Mouse (Mus musculus): Measurements from ENCODE around the gene Pik3ip1. TPM values are rescaled to one million over a fixed set of nuclear protein-coding genes. Genes with fewer than 3 reads are reported as not detected.
A peak's percentile ranks its signal among the peaks of the same experiment; 100 is the strongest.

Gene Pik3ip1
- 10 to 100 TPM; 29.5 to 35.1 TPM for total RNA-seq (2021)
- long read RNA-seq, experiment 1, transcript Pik3ip1-201 (6 exons, 2,573 nt): major isoform, 20 of 29 reads
- long read RNA-seq, experiment 1, partial matches to known transcripts: 0 of 29 reads
- long read RNA-seq, experiment 1, other reads (novel, unspliced or antisense): 6 of 29 reads
- long read RNA-seq, experiment 2, transcript Pik3ip1-201 (6 exons, 2,573 nt): major isoform, 24 of 33 reads
- long read RNA-seq, experiment 2, partial matches to known transcripts: 1 of 33 reads
- long read RNA-seq, experiment 2, other reads (novel, unspliced or antisense): 5 of 33 reads

DNA sequence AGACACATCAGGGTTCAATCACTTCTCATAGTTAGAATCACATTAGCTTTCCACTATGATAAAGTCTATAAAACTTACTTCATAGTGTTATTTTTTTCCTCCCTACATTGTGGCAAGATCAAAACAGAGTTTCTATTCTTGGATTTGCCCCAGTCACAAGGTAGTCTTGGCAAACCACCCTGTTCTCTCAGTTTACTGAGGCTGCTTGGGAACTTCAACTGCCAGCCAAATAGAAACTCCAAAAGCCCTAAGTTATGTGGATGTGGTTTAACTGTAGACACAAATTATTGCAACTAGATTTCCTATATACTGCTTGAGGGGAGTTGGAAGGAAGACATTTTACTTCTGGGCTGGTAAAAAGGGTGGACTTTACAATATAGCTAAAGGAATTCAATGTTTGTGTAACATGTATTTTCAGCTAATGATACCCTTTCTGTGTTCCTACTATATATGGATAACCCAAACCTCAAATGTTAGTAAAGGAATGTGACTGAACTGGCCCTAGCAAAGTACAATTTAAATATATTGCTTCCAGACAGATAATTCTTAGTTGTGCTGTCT, at the start of gene Pik3ip1:
Pik3ip1 (plus strand) TSS at position 511 of the 561 bp plus-strand sequence.
- peak in 1 of 2 experiments; percentile 57 for DNase-seq (ENCODE audit: low spot score in 2 of 2)

DNA sequence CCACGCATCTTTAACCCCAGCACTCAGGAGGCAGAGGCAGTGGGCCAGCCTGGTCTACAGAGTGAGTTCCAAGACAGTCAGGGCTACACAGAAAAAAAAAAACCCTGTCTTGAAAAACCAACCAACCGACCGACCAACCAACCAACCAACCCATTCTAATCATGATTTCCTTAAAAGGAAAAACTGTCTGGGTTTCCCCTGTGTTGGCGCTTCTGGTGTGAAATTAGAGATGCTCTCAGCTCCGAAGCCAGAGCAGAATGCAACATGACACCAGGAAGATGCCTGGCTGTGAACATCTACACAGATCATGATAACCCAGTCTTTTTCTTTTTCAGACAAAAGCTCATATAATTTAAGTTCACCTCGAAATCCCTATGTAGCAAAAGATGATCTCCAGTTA, 47.3 kb upstream of the Pik3ip1 start:
- no peak for DNase-seq (ENCODE audit: low spot score in 2 of 2)

DNA sequence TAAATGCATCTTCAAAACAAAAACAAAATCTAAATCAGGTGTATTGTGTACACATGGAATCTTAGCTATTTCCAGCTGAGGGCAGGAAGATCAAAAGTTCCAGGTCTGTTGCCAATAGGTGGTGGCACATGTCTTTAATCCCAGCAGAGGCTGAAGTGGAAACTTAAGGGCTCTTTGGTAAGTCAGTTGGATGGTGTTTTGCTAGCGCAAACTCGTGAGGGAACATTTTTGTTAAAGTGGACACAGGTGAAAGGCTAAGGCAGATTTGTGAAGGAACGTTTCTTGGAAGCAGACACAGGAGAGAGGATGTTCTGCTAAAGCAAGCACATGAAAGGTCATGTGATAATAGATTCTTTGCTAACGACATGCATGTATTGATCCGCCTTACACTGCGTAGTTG, 46.6 kb upstream of the Pik3ip1 start:
- no peak for DNase-seq (ENCODE audit: low spot score in 2 of 2)

DNA sequence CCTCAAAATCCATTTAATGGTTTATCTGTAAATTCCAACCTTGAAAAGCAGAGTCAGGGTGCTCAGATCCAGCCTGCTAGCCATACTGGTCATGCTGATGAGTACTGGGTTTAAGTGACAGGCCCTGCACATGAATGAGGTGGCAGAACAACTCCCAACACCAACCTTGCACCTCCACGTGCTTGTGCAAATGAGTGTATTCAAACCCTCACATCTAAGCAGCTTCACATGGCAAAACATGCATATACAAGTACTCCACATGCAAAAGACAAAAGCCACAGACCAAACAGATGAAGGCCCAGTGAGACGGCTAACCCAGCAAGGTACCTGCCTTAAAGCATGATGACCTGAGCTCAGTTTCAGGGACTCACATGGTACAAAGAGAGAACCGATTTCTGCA, 44.3 kb upstream of the Pik3ip1 start:
- DNase-seq (ENCODE audit: low spot score in 2 of 2): no peak

DNA sequence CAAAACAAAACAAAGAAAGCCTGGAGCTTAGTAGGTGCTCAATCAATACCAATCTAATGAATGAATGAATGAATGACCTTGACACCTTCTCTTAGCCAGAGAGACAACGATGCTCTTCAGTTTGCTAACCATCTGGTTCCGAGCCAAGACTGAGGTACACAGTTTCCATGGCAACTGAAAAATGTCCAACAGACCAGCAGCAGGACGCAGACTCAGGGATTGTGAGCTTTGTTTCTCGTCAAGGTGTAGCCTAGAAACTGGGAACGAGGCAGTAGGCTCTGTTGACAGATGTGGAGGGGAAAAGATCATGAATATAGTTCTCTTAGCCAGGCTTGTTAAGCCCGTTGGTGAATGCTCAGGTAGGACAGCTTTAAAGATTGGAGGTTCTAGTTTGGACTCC, 43.1 kb upstream of the Pik3ip1 start:
- DNase-seq (ENCODE audit: low spot score in 2 of 2): no peak

DNA sequence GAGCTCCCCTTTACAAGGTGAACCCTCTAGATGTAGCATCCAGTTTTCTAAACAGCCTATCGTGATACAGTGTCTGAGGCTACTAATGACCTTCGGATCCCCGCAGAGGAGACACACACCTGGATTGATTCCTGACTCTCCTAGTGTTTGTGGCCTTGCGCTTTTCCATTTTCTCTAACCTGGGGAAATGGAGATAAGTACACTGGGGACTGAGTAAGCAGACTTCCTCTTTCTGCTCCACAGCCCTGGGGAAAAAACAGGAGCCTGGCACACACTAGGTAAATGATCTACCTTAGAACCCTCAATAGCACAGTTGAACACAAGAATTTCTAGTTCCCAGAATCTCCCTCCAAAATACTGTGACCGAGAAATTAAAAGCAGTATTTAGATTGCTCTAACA, 42.3 kb upstream of the Pik3ip1 start:
- DNase-seq (ENCODE audit: low spot score in 2 of 2): no peak

DNA sequence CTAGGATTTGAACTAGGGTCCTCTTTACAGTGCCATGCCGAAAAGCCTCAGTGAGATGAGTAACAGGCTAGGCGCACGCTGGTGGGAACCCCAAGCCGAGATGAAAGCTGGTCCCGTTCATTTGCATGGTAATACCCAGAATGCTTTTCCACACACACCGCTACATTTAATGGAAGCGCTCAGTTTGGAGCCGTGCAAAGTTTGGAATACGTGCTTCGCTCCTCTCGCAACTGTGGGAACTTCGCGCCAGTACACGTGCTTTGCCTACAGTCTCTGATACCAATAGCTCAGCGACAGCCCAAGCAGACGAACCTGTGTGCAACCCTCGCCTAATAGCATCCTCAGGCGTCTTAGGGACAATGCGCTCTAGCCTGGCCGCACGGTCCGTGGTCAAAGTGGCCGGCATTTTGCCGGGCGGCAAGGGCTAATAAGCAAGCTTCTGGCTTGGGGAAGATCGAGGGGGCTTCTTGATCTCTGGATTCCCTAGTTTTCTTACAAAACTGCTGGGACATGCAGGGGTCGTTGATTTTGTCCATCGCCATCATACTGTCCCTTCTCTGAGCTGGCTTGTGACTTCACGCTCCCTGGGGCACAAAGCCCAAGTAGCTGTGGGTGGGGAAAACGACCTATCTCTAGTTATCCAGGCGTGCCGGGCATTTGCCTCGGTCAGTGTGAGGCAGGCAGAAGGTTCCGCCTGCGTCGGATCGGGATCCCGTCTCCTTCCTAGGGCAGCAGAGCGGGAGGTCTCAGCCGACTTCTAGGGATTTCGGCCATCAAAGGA, 41.5 kb upstream of the Pik3ip1 start, which contains the start of gene Patz1:
Patz1 (plus strand) TSS at position 354 of the 781 bp plus-strand sequence.
- DNase-seq (ENCODE audit: low spot score in 2 of 2): peak; percentile 41 to 63

DNA sequence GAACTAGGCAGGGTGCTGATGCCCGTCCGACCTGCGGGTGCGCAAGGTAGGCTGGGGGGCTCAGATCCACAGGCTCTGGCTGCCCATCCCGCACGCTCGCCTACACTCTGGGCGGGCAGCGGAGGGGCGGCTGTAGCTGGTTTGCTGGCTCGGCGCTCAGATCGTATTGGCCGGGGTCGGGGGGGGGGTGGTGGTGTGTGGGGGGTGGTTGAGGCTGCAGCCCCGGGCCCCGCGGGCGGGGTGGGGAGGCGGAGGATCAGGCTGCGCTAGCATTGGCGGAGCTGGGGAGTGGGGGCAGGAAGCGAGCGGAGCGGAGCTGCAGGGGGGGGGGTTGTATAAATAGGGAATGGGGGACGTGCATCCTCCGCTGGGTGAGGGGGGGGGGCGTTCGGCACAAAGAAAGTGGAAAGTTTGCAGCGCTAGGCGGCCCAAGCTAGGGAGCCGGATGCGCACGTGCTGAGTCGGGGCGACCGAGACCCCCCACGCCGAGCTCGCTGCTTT, 40.8 kb upstream of the Pik3ip1 start:
- peak; percentile 74 to 85 for DNase-seq (ENCODE audit: low spot score in 2 of 2)

DNA sequence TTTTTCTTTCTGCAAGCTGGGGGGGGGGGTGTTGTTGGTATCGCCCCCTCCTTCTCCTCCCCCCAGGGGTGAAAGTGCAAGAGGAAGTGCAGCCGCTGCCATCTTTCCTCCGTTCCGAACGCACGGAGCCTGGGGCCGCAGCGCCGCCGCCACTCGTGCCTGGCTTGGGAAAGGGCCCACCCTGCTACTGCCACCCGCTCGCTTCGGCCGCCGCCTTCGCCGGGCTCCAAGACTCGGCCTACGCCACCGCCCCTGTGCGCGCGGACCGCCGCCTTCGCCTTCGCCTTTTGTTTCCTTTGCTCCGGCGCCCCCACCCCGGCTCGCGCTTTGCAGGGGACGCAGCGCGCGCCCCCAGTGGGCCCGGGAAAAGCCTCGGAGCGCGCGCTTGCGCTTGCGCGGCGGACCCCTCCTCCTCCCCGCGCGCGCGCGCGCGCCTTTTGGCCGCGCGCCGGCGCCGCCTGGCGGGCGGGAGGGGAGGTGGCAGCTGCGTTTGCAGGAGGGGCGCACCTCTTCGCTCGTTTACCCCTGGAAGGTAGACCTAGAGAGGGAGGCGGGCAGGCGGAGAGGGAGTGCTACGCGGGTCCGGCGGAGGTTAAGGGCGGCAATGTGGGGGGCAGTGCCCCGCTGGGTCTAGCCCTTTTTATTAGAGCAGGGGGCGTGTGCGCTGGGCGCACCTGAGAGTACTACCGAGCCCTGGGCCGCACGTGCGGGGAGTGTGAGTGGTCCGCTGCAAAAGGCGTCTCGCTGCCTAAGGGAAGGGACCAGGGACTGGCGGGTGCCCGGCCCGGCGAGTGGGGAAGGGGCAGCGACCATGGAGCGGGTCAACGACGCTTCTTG, 40.2 kb upstream of the Pik3ip1 start:
- peak; percentile 88 to 95 for DNase-seq (ENCODE audit: low spot score in 2 of 2)

DNA sequence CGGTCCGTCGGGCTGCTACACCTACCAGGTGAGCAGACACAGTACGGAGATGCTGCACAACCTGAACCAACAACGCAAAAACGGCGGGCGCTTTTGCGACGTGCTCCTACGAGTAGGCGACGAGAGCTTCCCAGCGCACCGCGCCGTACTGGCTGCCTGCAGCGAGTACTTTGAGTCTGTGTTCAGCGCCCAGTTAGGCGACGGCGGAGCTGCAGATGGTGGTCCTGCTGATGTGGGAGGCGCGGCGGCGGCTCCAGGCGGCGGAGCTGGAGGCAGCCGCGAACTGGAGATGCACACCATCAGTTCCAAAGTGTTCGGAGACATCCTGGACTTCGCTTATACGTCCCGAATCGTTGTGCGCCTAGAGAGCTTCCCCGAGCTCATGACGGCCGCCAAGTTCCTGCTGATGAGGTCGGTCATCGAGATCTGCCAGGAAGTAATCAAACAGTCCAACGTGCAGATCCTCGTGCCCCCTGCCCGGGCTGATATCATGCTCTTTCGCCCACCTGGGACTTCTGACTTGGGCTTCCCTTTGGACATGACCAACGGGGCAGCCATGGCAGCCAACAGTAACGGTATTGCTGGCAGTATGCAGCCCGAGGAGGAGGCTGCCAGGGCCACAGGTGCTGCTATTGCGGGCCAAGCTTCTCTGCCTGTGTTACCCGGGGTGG, 39.4 kb upstream of the Pik3ip1 start:
- peak; percentile 58 to 68 for DNase-seq (ENCODE audit: low spot score in 2 of 2)

DNA sequence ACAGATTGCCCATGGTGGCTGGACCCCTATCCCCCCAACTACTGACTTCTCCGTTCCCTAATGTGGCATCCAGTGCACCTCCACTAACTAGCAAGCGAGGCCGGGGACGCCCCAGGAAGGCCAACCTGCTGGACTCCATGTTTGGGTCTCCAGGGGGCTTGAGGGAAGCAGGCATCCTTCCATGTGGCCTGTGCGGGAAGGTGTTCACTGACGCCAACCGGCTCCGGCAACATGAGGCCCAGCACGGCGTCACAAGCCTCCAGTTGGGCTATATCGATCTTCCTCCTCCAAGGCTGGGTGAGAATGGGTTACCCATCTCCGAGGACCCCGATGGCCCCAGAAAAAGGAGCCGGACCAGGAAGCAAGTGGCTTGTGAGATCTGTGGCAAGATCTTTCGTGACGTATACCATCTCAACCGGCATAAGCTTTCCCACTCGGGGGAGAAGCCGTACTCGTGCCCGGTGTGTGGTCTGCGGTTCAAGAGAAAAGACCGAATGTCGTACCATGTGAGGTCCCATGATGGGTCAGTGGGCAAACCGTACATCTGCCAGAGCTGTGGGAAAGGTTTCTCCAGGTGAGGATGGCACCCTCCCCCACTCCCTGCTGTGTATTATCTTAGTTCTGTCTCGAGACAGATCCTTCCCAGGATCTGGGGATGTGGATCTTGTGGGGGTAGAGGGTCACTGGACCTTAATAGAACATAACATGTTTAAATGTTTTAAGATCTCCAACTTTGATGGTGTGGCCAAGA, 38.7 kb upstream of the Pik3ip1 start:
- DNase-seq (ENCODE audit: low spot score in 2 of 2): no peak

DNA sequence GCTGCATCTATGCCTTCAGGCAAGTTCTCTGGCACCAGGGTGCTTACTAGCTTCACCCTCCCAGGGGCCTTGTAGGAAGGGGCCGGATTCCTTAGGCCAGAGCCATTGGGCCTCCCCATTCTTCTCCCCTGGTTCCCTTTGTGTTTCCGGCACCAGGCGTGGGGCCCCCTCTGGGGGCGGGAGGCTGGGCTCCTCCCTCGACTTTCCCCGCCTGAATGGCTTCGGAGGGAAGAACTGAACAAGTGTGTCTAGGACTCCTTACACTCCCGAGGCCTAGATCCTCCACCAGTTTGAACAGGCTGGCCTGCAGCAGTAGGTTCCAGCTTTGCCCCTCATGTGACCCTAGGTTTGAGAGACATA, 38.2 kb upstream of the Pik3ip1 start:
- peak; percentile 37 to 39 for DNase-seq (ENCODE audit: low spot score in 2 of 2)

DNA sequence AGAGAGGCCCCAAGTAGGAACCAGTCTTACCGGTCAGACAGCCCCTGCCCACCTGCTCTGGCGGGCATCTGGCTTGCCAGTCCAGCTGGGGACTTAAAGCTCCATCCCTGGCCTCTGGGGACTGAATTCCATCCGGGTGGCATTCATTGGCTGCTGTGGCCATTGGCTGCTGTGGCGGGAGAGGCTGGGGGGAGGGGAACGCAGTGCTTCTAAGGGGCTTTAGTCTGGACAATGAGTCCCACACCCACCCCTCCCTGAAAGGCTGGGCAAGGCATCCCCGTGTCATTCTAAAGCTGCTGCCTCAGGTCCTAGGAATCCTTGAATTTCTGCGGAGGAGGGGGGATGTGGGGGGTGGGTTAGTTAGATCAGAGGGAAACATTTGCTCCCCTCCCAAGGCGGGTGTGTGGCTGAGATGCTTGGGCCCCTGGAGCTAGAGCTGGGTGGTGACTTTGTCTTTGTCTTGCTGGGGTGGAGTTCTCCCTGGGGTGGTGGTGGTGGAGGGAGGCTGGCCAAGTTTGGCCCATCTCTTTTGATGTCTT, 37.4 kb upstream of the Pik3ip1 start:
- no peak for DNase-seq (ENCODE audit: low spot score in 2 of 2)

DNA sequence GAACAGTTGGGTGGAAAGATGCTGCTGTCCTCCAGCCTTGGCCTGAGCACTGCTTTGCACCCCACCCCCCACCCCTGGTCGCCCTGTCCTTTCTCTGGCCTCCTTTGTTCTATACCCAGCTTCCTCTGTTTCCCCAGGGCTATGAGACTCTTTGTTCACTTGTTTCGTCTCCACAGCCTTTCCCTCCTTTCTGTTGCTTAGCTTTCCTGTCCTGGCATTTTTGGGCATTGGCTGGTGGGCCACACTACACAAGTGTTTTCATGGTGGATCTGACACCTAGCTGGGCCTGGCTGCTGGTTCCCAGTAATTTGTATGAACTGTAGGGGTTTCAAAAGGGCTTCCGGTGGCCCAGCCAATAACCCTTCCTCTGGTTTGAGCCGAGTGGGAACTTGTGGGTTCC, 36.8 kb upstream of the Pik3ip1 start:
- DNase-seq (ENCODE audit: low spot score in 2 of 2): no peak

DNA sequence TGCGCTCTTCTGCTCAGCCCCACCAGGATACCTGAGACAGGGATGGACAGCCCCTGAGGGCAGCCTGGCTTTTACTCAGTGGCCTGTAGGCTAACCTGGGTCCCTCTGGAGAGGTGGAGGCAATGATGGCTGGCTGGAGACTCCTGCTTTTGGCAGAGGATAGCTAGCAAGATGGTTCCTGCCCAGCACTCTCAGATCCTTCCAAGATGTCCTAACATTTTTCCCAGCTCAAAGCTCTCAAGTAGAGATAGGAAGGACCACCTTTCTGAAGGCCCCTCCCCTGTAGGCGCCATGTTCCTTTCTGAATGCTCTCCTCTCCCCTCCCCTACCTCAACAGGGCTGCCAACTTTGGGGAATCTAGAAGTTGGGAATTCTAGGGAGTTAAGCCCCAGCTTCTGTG, 35.6 kb upstream of the Pik3ip1 start:
- DNase-seq (ENCODE audit: low spot score in 2 of 2): no peak

DNA sequence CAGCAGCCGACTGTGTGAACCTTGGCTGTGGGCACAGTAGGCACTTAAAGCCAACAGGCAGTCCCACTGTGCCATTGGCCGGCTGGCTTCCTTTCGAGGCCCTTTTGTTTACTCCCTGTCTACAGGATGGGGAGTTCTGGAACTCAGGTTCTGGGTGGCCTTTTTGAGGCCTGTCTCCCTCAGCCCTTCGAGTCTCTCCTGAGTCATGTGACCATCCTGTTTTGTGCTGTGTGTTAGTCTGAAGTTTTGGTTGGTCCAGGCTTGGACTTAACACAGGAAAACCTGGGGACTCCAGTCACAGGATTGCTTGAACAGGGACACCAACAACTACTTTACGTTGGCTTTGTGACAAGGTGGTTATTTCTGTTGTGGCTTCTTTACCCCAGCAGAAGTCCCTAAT, 34.1 kb upstream of the Pik3ip1 start:
- DNase-seq (ENCODE audit: low spot score in 2 of 2): no peak

DNA sequence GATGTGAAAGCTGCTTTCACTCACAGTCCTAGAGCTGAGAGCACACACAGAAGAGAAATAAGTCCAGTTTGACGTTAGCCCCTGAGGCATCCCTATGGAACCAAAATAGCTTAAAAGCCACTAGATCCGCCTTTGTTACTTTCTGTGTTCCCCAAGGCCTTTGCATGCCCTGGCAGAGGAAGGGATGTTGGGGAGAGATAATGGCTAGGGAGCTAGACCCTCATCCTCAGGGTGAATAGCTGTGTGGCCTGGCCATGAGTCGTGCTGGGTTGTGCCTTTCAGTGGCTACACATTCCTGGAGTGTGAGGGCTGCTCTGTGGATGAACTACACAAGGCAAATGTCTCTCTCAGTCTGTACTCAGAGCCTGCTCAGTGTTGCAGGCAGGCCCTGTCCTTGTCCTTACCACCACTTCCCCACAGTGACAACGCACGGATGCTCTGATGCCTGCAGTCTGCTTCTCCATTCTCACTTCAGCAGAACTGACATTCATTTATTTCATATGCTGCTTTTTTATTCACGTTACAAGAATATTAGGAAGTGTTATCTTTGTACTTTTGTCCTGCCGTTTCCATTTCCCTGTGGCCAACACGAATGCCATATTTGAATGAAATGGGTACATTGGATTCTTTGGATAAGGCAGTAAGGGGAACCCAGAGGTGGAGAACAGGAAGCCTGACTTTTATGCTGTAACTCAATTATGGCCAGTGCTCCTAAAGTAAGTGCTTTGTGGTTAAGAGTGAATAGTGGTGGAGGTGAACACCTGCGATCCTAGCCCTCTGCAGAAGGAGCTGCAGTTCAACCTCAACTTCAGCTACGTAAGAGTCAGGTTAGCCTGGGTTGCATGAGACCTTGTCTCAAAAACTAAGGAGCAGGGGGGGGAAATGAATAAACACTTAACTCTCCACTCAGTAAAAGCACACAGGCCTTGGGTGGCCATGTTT, 32.1 kb upstream of the Pik3ip1 start:
- no peak for DNase-seq (ENCODE audit: low spot score in 2 of 2)

DNA sequence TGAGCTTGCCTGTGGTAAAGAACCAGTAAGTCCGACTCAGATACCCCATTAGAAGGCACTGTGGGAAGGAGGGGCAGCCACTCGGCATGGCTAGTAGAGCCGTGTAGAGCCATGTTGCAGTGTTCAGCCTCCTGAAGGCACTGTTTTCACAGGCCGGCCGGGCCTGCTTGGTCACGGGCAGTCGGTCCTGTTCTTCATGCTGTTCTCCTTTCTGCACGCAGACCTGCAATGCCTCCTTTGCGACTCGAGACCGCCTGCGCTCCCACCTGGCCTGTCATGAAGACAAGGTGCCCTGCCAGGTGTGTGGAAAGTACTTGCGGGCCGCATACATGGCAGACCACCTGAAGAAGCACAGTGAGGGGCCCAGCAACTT, 31.4 kb upstream of the Pik3ip1 start:
- DNase-seq (ENCODE audit: low spot score in 2 of 2): no peak

DNA sequence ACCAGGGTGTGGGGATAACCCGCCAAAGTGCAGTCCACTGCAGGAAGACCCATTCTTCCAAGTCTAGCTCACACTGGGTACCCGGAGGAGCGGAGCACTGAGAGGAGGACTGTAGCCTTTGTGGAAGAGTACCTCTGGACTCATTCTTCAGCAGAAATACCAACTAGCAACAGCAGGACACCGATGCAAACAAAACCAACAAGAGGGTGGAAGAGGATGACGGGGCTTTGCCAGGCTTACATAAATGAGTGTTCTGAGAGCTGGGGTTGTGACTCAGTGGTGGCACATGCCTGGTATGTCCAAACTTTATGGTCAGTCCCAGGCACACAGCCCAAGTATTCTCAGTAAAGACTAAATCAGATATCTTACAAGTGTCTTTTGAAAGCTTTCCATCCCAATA, 29.1 kb upstream of the Pik3ip1 start:
- DNase-seq (ENCODE audit: low spot score in 2 of 2): no peak

All from layer of hippocampus, postnatal 14 days (tissue).